Mouse (Mus musculus): ENCODE data around the gene Tmprss11b.

GRCm38 (mm10) chr5:86630700-86631099 is 45.5 kb downstream of the Tmprss11b start:
- TF ChIP-seq CTCF (IDR thresholded peaks at IDR 0.05; ENCODE audit: low read depth) (no peak), EP300 (IDR thresholded peaks at IDR 0.05; ENCODE audit: low read depth) (no peak)

All from liver, embryonic 14.5 days (tissue).